Mouse (Mus musculus): ENCODE results near the gene Sys1. TPM values are rescaled to one million over a fixed set of nuclear protein-coding genes. Genes with fewer than 3 reads are reported as not detected.

Sys1 gene
- polyA plus RNA-seq, 1 experiment from 2014 or later: 76.9 TPM

DNA sequence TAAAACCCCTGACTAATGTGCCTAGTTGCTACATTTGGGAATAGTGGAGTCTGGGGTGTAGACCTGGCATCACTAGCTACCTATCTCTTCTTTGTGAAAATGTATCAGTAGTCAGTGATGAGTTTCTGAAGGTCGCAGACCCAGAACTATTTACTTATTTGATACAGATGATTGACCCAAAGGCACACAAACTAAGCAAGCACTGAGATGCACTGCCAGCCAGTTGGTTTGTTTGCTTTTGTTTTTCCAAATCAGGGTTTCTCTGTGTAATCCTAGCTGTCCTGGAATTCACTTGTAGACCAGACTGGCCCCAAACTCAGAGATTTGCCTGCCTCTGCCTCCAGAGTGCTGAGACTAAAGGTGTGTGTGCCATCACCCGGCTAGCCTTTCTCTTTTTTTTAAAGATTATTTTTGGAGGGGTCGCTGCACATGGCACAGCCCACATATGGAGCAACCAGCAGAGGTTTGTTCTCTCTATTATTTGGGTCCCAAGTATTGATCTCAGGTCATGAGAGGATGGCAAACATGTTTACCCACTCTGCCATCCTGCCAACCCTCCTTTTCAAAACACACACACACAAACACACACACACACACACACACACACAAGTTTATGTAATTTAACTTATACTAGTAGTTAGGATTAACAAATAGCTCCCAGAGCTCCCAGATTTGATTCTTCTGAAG, 11.2 kb upstream of the Sys1 start:
- no peak overlapping the region for H3K27ac ChIP-seq (ENCODE audit: low read length)
- peaks cover 15% of the 10 kb centered on the region for H3K4me1 ChIP-seq (replicated peaks; ENCODE audit: control insufficient read depth, insufficient read depth, low read length)
- H3K9me3 ChIP-seq (ENCODE audit: control insufficient read depth, low read length): no peaks in the 10 kb centered on the region
- 76% methylated on average over 3 of the region's 3 CpGs for WGBS
- H3K36me3 ChIP-seq (ENCODE audit: control insufficient read depth, insufficient read depth): no peaks in the 10 kb centered on the region
- H3K9ac ChIP-seq (replicated peaks; ENCODE audit: low read depth, low read length): no peak overlapping the region
- H3K27me3 ChIP-seq (replicated peaks; ENCODE audit: control insufficient read depth, insufficient read depth, low read length): peaks cover 7% of the 10 kb centered on the region; the same call in 1 of the 2 replicates
- no peak for ATAC-seq
- H3K4me3 ChIP-seq (replicated peaks; ENCODE audit: low read length): no peak overlapping the region
- H3K4me2 ChIP-seq (ENCODE audit: low read length): no peak overlapping the region

GRCm38 (mm10) chr2:164446086-164446469, 10.7 kb upstream of the Sys1 start:
- Histone ChIP-seq H3K4me3 (replicated peaks; ENCODE audit: low read length) (no peak overlapping the region), H3K9me3 (ENCODE audit: control insufficient read depth, low read length) (no peaks in the 10 kb centered on the region), H3K4me2 (ENCODE audit: low read length) (no peak overlapping the region), H3K27ac (ENCODE audit: low read length) (no peak overlapping the region), H3K27me3 (replicated peaks; ENCODE audit: control insufficient read depth, insufficient read depth, low read length) (peaks cover 7% of the 10 kb centered on the region; the same call in 1 of the 2 replicates), H3K9ac (replicated peaks; ENCODE audit: low read depth, low read length) (no peak overlapping the region), H3K4me1 (replicated peaks; ENCODE audit: control insufficient read depth, insufficient read depth, low read length) (peaks cover 15% of the 10 kb centered on the region), H3K36me3 (ENCODE audit: control insufficient read depth, insufficient read depth) (no peaks in the 10 kb centered on the region)
- 83% methylated on average over 3 of the region's 3 CpGs for WGBS
- no peak for ATAC-seq

GRCm38 (mm10) chr2:164448140-164448539, 8.6 kb upstream of the Sys1 start:
- Histone ChIP-seq H3K9me3 (ENCODE audit: control insufficient read depth, low read length) (no peaks in the 10 kb centered on the region), H3K27ac (ENCODE audit: low read length) (no peak overlapping the region), H3K36me3 (ENCODE audit: control insufficient read depth, insufficient read depth) (no peaks in the 10 kb centered on the region), H3K4me2 (ENCODE audit: low read length) (no peak overlapping the region), H3K9ac (replicated peaks; ENCODE audit: low read depth, low read length) (no peak overlapping the region), H3K27me3 (replicated peaks; ENCODE audit: control insufficient read depth, insufficient read depth, low read length) (0 out of 2 replicates have a peak, but pooled peaks cover 3% of the 10 kb centered on the region), H3K4me3 (replicated peaks; ENCODE audit: low read length) (no peak overlapping the region), H3K4me1 (replicated peaks; ENCODE audit: control insufficient read depth, insufficient read depth, low read length) (peaks cover 5% of the 10 kb centered on the region)
- 92% methylated on average over 1 of the region's 1 CpGs for WGBS
- ATAC-seq: no peak

DNA sequence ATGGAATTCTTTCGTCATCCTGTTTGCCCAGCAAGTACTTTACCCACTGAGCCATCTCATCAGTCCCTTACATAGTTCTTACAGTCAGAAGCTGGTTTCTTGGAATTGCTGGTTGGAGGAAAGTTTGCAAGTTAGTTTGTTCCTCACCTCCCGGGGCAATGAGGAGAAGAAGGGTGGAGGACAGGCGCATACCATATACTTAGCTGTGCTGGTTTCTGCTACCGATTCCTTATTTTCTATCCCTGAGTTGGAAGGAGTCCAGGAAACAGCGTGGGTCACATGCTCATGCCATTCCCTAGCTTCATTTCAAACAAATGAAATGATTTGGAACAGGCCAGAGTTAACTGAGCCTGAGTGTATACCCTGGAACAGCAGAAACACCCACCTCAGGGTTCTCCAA, 7.8 kb upstream of the Sys1 start:
- Histone ChIP-seq H3K4me1 (replicated peaks; ENCODE audit: control insufficient read depth, insufficient read depth, low read length) (no peaks in the 10 kb centered on the region), H3K4me2 (ENCODE audit: low read length) (no peak overlapping the region), H3K4me3 (replicated peaks; ENCODE audit: low read length) (no peak overlapping the region), H3K9me3 (ENCODE audit: control insufficient read depth, low read length) (no peaks in the 10 kb centered on the region), H3K36me3 (ENCODE audit: control insufficient read depth, insufficient read depth) (no peaks in the 10 kb centered on the region), H3K27me3 (replicated peaks; ENCODE audit: control insufficient read depth, insufficient read depth, low read length) (0 out of 2 replicates have a peak, but pooled peaks cover 3% of the 10 kb centered on the region), H3K9ac (replicated peaks; ENCODE audit: low read depth, low read length) (no peak overlapping the region), H3K27ac (ENCODE audit: low read length) (no peak overlapping the region)
- ATAC-seq: no peak
- WGBS: 84% methylated on average over 5 of the region's 5 CpGs

DNA sequence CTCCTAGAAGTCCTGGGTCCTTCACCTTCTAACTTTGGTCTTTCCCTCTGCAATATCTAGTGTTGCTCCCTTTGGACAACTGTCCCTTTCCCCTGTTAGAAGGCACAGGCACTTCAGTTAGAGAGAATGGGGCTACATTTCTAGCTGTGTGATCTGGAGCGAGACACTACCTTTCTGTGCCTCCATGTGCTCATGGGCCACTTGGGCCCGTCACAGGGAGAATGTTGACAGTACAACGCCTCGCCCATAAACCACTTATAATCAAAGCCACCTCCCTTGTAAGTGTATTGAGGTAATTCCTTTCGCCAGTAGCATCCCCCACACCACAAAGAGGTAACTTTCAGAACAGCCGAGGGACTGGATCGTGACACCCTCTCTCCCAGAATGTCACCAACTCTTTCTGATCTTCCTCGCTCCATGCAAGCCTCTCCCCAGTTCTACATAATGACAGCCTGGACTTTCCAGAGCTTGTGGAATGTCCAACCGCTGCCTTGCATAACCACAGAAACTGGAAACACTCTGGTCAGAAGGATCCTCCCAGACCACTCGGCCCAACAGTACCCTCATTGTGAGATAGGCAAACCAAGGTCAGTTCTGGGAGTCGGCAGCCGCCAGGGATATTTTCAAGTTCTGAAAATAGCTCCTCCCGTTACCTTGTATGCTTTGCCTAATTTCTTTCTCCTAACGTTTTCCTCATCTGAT, 7.3 kb upstream of the Sys1 start:
- no peaks in the 10 kb centered on the region for H3K9me3 ChIP-seq (ENCODE audit: control insufficient read depth, low read length)
- H3K27me3 ChIP-seq (replicated peaks; ENCODE audit: control insufficient read depth, insufficient read depth, low read length): 0 out of 2 replicates have a peak, but pooled peaks cover 2% of the 10 kb centered on the region
- H3K27ac ChIP-seq (ENCODE audit: low read length): no peak overlapping the region
- no peaks in the 10 kb centered on the region for H3K36me3 ChIP-seq (ENCODE audit: control insufficient read depth, insufficient read depth)
- no peak for ATAC-seq
- WGBS: 88% methylated on average over 14 of the region's 14 CpGs
- no peak overlapping the region for H3K4me2 ChIP-seq (ENCODE audit: low read length)
- no peaks in the 10 kb centered on the region for H3K4me1 ChIP-seq (replicated peaks; ENCODE audit: control insufficient read depth, insufficient read depth, low read length)
- H3K9ac ChIP-seq (replicated peaks; ENCODE audit: low read depth, low read length): no peak overlapping the region
- H3K4me3 ChIP-seq (replicated peaks; ENCODE audit: low read length): no peak overlapping the region

- no peak overlapping the region for H3K9ac ChIP-seq (replicated peaks; ENCODE audit: low read depth, low read length)
- WGBS: 47% methylated on average over 12 of the region's 13 CpGs
- H3K36me3 ChIP-seq (ENCODE audit: control insufficient read depth, insufficient read depth): no peaks in the 10 kb centered on the region
- H3K4me1 ChIP-seq (replicated peaks; ENCODE audit: control insufficient read depth, insufficient read depth, low read length): no peaks in the 10 kb centered on the region
- H3K9me3 ChIP-seq (ENCODE audit: control insufficient read depth, low read length): no peaks in the 10 kb centered on the region
- H3K4me3 ChIP-seq (replicated peaks; ENCODE audit: low read length): no peak overlapping the region
- H3K4me2 ChIP-seq (ENCODE audit: low read length): no peak overlapping the region
- no peak for ATAC-seq
- no peaks in the 10 kb centered on the region for H3K27me3 ChIP-seq (replicated peaks; ENCODE audit: control insufficient read depth, insufficient read depth, low read length)
- H3K27ac ChIP-seq (ENCODE audit: low read length): no peak overlapping the region
Measured at GRCm38 (mm10) chr2:164452000-164452676, 4.6 kb upstream of the Sys1 start.

DNA sequence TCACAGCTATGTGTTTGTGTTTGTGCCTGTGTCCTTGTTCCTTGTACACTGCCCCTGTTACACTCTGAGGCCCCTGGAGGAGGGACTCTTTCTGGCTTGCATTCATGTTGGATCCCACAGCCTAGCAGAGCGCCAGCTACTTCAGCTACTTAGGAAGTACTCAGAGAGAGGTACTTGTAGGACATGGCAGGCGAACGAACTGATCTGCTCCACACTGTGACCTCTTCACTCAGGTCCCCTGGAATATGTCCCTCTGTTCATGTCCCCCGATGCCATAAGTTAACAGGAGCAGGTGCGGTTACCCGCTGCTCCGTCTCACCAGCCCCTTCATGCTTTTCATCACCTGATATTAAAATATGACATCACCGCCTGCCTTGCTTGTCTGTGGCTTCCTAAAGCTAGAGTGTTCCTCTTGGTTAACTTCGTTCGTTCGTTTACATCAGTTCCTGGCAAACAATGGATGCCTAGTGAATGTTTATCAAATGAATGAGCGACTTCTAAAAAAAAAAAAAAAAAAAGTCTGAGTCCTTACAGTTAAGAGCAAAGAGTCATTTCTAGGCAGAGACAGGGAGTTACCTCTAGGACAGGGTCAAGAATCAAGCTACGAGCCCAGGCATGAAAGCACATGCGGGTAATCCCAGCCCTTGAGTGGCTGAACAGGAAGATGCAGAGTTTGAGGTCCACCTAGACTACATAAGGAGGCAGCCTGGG, 3.6 kb upstream of the Sys1 start:
- ATAC-seq: no peak
- no peaks in the 10 kb centered on the region for H3K9me3 ChIP-seq (ENCODE audit: control insufficient read depth, low read length)
- H3K4me2 ChIP-seq (ENCODE audit: low read length): no peak overlapping the region
- no peaks in the 10 kb centered on the region for H3K4me1 ChIP-seq (replicated peaks; ENCODE audit: control insufficient read depth, insufficient read depth, low read length)
- WGBS: 86% methylated on average over 14 of the region's 14 CpGs
- no peaks in the 10 kb centered on the region for H3K36me3 ChIP-seq (ENCODE audit: control insufficient read depth, insufficient read depth)
- H3K9ac ChIP-seq (replicated peaks; ENCODE audit: low read depth, low read length): no peak overlapping the region
- H3K27me3 ChIP-seq (replicated peaks; ENCODE audit: control insufficient read depth, insufficient read depth, low read length): no peaks in the 10 kb centered on the region
- no peak overlapping the region for H3K4me3 ChIP-seq (replicated peaks; ENCODE audit: low read length)
- no peak overlapping the region for H3K27ac ChIP-seq (ENCODE audit: low read length)

GRCm38 (mm10) chr2:164453887-164454500, 2.8 kb upstream of the Sys1 start:
- H3K36me3 ChIP-seq (ENCODE audit: control insufficient read depth, insufficient read depth): no peaks in the 10 kb centered on the region
- no peak overlapping the region for H3K27ac ChIP-seq (ENCODE audit: low read length)
- ATAC-seq: no peak
- no peak overlapping the region for H3K4me2 ChIP-seq (ENCODE audit: low read length)
- no peaks in the 10 kb centered on the region for H3K27me3 ChIP-seq (replicated peaks; ENCODE audit: control insufficient read depth, insufficient read depth, low read length)
- H3K9ac ChIP-seq (replicated peaks; ENCODE audit: low read depth, low read length): no peak overlapping the region
- H3K4me1 ChIP-seq (replicated peaks; ENCODE audit: control insufficient read depth, insufficient read depth, low read length): no peaks in the 10 kb centered on the region
- no peaks in the 10 kb centered on the region for H3K9me3 ChIP-seq (ENCODE audit: control insufficient read depth, low read length)
- 62% methylated on average over 7 of the region's 7 CpGs for WGBS
- no peak overlapping the region for H3K4me3 ChIP-seq (replicated peaks; ENCODE audit: low read length)
